Mouse (Mus musculus) cerebellum, adult 9-10 months (tissue): Measurements from ENCODE around the gene Tenm3.
A peak's percentile ranks its signal among the peaks of the same experiment; 100 is the strongest.

Source experiments
- DNase-seq: peaks from one replicate; pipeline ENCODE4 v3.0.0; 2022

Tenm3 gene

GRCm38 (mm10) chr8:48572345-48572744, 271.4 kb downstream of the Tenm3 start:
- DNase-seq: no peak

- no peak for DNase-seq
These were observed 275.1 kb downstream of the Tenm3 start for GRCm38 (mm10) chr8:48568608-48569007.

GRCm38 (mm10) chr8:48567929-48568607, 275.7 kb downstream of the Tenm3 start:
- no peak for DNase-seq

- DNase-seq: no peak
These were observed 283.5 kb downstream of the Tenm3 start for GRCm38 (mm10) chr8:48560227-48560626.

- peak; percentile 3 for DNase-seq
These were observed 288.1 kb downstream of the Tenm3 start for GRCm38 (mm10) chr8:48555546-48556141.

GRCm38 (mm10) chr8:48554762-48555545, 288.8 kb downstream of the Tenm3 start:
- no peak for DNase-seq

- DNase-seq: no peak
These were observed 289.9 kb downstream of the Tenm3 start for GRCm38 (mm10) chr8:48553791-48554288.

GRCm38 (mm10) chr8:48552306-48552705, 291.4 kb downstream of the Tenm3 start:
- no peak for DNase-seq

- DNase-seq: no peak
These were observed 292.4 kb downstream of the Tenm3 start for GRCm38 (mm10) chr8:48551370-48551769.

- DNase-seq: no peak
These were observed 294.8 kb downstream of the Tenm3 start for GRCm38 (mm10) chr8:48548908-48549307.

GRCm38 (mm10) chr8:48545631-48546030, 298.1 kb downstream of the Tenm3 start:
- no peak for DNase-seq

- no peak for DNase-seq
These were observed 298.9 kb downstream of the Tenm3 start for GRCm38 (mm10) chr8:48544840-48545239.

GRCm38 (mm10) chr8:48542141-48542540, 301.6 kb downstream of the Tenm3 start:
- no peak for DNase-seq

- DNase-seq: no peak
These were observed 302.9 kb downstream of the Tenm3 start for GRCm38 (mm10) chr8:48540894-48541293.

GRCm38 (mm10) chr8:48535833-48536232, 307.9 kb downstream of the Tenm3 start:
- DNase-seq: no peak

- DNase-seq: no peak
These were observed 312.0 kb downstream of the Tenm3 start for GRCm38 (mm10) chr8:48531795-48532194.

GRCm38 (mm10) chr8:48530916-48531570, 312.7 kb downstream of the Tenm3 start:
- no peak for DNase-seq

- DNase-seq: peak; percentile 14
These were observed 316.3 kb downstream of the Tenm3 start for GRCm38 (mm10) chr8:48527418-48527817.

- DNase-seq: no peak
These were observed 321.1 kb downstream of the Tenm3 start for GRCm38 (mm10) chr8:48522536-48523123.

GRCm38 (mm10) chr8:48522004-48522403, 321.7 kb downstream of the Tenm3 start:
- DNase-seq: no peak

- no peak for DNase-seq
These were observed 326.3 kb downstream of the Tenm3 start for GRCm38 (mm10) chr8:48517431-48517830.

GRCm38 (mm10) chr8:48514230-48514629, 329.5 kb downstream of the Tenm3 start:
- DNase-seq: no peak

- DNase-seq: no peak
These were observed 329.9 kb downstream of the Tenm3 start for GRCm38 (mm10) chr8:48513801-48514200.
